Mouse (Mus musculus): ENCODE measurements at regions not wholly inside any gene's neighbourhood (a gene's known extent, or its start where the extent isn't known, plus 50 kb on each side); places are given as distances from the start of the nearest gene placed in this dataset.

DNA sequence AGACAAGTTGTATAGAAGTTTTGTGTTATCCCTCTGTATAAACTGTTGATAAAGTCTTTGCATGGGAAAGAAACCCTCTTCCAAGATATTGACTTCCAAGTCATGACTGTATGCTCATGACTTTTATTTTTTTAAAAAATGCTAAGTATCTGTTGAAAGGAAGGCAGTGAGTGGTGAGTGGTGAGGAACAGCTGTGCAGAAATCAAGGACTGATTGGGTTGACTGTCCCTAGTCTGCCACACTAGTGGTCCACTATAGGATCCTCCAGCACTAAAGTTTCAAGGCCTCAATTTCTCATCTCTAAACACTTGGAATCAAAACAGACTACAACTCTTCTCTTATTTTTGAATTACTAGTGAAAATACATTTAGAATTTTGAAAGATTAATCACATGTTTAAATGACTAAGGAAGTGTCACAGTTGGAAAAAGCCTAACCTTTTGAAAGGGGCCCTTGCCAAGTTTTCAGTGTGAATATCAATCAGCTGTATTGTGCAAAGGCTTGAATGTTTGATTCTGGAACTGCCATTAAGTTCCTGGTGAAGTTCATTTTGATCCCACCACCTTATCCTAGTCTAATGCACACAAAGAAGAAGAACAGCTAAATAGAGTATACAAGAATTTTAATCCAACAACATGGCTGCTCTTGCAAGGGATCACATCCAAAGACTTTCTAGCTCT lies 209.5 kb upstream of the Eya4 start:
- DNase-seq, result no peak
- Histone ChIP-seq H3K27ac (no peak overlapping the region), H3K36me3 (ENCODE audit: control insufficient read depth, insufficient read depth, low read length) (no peaks in the 10 kb centered on the region), H3K4me3 (no peak overlapping the region), H3K79me2 (replicated peaks; ENCODE audit: control insufficient read depth, insufficient read depth, low read length) (no peaks in the 10 kb centered on the region), H3K4me1 (ENCODE audit: control insufficient read depth, insufficient read depth, low read length) (no peaks in the 10 kb centered on the region), H3K9ac (ENCODE audit: low read depth, low read length) (no peak overlapping the region), H3K27me3 (ENCODE audit: control insufficient read depth, insufficient read depth, low read length) (no peaks in the 10 kb centered on the region)
- intact Hi-C loops (cut with DNase I), result no loop called here
- TF ChIP-seq CTCF (IDR thresholded peaks at IDR 0.05), result no peak
- no peak for TF ChIP-seq POLR2A (IDR thresholded peaks at IDR 0.05; ENCODE audit: insufficient read depth, low read depth, low read length)
- no peak for TF ChIP-seq EP300 (IDR thresholded peaks at IDR 0.05; ENCODE audit: insufficient read depth, low read depth, low read length)

DNA sequence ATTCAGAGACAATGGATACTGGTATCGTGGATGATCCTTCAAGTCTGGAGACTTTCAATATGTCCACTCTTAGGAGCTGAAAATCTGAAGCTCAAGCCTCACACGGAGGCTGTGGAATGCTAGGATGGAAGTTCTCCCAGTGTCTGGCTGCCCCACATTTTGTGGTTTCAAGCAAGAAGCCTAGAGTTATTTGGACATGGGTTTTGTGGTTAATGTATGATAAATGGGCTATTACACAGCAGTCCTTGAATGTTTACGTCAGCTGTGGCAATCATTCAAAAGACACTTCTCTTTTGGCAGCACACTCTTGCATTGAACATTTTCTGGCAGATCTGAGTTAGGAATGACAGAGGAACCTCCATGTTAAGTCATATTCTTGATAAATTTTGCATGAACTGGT lies 207.2 kb upstream of the Eya4 start:
- H3K27ac ChIP-seq, result no peak overlapping the region
- no peaks in the 10 kb centered on the region for H3K36me3 ChIP-seq (ENCODE audit: control insufficient read depth, insufficient read depth, low read length)
- H3K27me3 ChIP-seq (ENCODE audit: control insufficient read depth, insufficient read depth, low read length), result no peaks in the 10 kb centered on the region
- H3K4me3 ChIP-seq, result no peak overlapping the region
- H3K4me1 ChIP-seq (ENCODE audit: control insufficient read depth, insufficient read depth, low read length), result no peaks in the 10 kb centered on the region
- DNase-seq, result no peak
- TF ChIP-seq CTCF (IDR thresholded peaks at IDR 0.05) (no peak), POLR2A (IDR thresholded peaks at IDR 0.05; ENCODE audit: insufficient read depth, low read depth, low read length) (no peak)
- H3K9ac ChIP-seq (ENCODE audit: low read depth, low read length), result no peak overlapping the region
- H3K79me2 ChIP-seq (replicated peaks; ENCODE audit: control insufficient read depth, insufficient read depth, low read length), result no peaks in the 10 kb centered on the region
- 63% methylated on average over 3 of the region's 3 CpGs for WGBS
- intact Hi-C loops (cut with DNase I), result no loop called here

DNA sequence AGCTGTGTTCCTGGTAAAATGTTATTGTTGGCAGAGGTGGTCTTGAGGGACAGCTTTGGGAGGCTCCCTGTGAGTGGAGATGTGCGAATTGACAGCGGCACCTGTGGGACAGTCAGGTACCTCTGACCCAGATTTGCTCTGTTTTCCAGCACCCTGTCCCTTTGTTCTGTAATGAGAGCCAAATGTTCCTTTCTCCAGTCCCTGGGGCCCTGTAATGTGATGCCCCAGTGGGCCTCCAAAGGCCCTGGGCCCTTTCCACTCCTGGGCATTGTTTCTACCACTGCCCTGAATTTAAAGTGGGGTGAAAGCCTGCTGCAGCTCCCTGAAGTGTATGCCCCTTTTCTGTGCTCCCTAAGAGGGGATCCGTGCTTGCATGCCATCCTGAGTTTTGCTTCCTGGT lies 198.6 kb upstream of the Eya4 start:
- Histone ChIP-seq H3K36me3 (ENCODE audit: control insufficient read depth, insufficient read depth, low read length) (no peaks in the 10 kb centered on the region), H3K9ac (ENCODE audit: low read depth, low read length) (no peak overlapping the region), H3K4me1 (ENCODE audit: control insufficient read depth, insufficient read depth, low read length) (no peaks in the 10 kb centered on the region), H3K27ac (no peak overlapping the region), H3K27me3 (ENCODE audit: control insufficient read depth, insufficient read depth, low read length) (no peaks in the 10 kb centered on the region), H3K79me2 (replicated peaks; ENCODE audit: control insufficient read depth, insufficient read depth, low read length) (no peaks in the 10 kb centered on the region), H3K4me3 (no peak overlapping the region)
- intact Hi-C loops (cut with DNase I), result no loop called here
- no peak for DNase-seq
- no peak for TF ChIP-seq CTCF (IDR thresholded peaks at IDR 0.05)
- no peak for TF ChIP-seq EP300 (IDR thresholded peaks at IDR 0.05; ENCODE audit: insufficient read depth, low read depth, low read length)
- 43% methylated on average over 3 of the region's 3 CpGs for WGBS

DNA sequence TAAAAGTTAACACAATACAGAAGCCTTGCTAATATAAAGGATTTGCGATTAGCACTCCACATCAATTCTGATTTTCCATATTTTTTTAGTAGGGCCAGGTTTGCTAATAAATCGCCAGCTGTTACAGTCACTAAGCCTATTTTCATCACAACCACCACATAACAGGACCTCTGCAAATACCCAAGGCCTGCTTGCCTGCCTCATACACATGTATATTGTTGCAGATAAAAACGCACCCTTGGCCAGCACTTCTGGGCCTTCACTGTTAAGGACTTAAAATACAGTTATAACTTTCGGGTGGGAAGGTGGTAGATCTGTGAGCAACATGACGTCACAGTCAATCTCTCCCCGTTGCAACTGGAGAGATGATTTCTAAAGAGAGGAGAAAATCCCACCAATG lies 197.7 kb upstream of the Eya4 start:
- WGBS, result 71% methylated on average over 6 of the region's 6 CpGs
- H3K27me3 ChIP-seq (ENCODE audit: control insufficient read depth, insufficient read depth, low read length), result no peaks in the 10 kb centered on the region
- H3K4me3 ChIP-seq, result no peak overlapping the region
- H3K79me2 ChIP-seq (replicated peaks; ENCODE audit: control insufficient read depth, insufficient read depth, low read length), result no peaks in the 10 kb centered on the region
- H3K4me1 ChIP-seq (ENCODE audit: control insufficient read depth, insufficient read depth, low read length), result no peaks in the 10 kb centered on the region
- intact Hi-C loops (cut with DNase I), result no loop called here
- TF ChIP-seq CTCF (IDR thresholded peaks at IDR 0.05), result no peak
- TF ChIP-seq POLR2A (IDR thresholded peaks at IDR 0.05; ENCODE audit: insufficient read depth, low read depth, low read length), result no peak
- no peak for TF ChIP-seq EP300 (IDR thresholded peaks at IDR 0.05; ENCODE audit: insufficient read depth, low read depth, low read length)
- no peak overlapping the region for H3K9ac ChIP-seq (ENCODE audit: low read depth, low read length)
- H3K27ac ChIP-seq, result no peak overlapping the region
- H3K36me3 ChIP-seq (ENCODE audit: control insufficient read depth, insufficient read depth, low read length), result no peaks in the 10 kb centered on the region
- DNase-seq, result no peak

DNA sequence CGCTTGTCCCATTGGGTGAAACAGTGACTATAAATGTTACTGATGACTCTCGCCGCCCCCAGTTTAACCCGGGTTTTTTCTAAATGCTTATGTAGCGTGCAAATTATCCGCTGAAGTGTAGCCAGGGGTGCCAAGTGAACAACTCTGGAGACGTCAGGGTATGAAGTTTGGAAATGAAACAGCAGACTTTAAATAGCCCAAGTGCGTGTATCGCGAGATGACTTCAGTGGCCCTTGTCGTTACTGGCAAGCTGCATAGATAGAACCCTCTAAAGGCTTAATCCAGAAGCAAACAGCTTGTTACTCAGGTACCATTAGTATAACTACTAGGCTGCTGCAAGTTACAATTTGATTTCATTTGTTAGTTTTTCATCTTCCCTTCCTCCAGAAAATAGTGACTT lies 192.1 kb upstream of the Eya4 start:
- no peaks in the 10 kb centered on the region for H3K36me3 ChIP-seq (ENCODE audit: control insufficient read depth, insufficient read depth, low read length)
- WGBS, result 58% methylated on average over 11 of the region's 11 CpGs
- H3K4me1 ChIP-seq (ENCODE audit: control insufficient read depth, insufficient read depth, low read length), result no peaks in the 10 kb centered on the region
- H3K27me3 ChIP-seq (ENCODE audit: control insufficient read depth, insufficient read depth, low read length), result no peaks in the 10 kb centered on the region
- TF ChIP-seq EP300 (IDR thresholded peaks at IDR 0.05; ENCODE audit: insufficient read depth, low read depth, low read length), result no peak
- TF ChIP-seq CTCF (IDR thresholded peaks at IDR 0.05), result no peak
- TF ChIP-seq POLR2A (IDR thresholded peaks at IDR 0.05; ENCODE audit: insufficient read depth, low read depth, low read length), result no peak
- H3K9ac ChIP-seq (ENCODE audit: low read depth, low read length), result no peak overlapping the region
- H3K4me3 ChIP-seq, result no peak overlapping the region
- H3K27ac ChIP-seq, result no peak overlapping the region
- H3K79me2 ChIP-seq (replicated peaks; ENCODE audit: control insufficient read depth, insufficient read depth, low read length), result no peaks in the 10 kb centered on the region
- intact Hi-C loops (cut with DNase I), result no loop called here
- DNase-seq, result no peak

DNA sequence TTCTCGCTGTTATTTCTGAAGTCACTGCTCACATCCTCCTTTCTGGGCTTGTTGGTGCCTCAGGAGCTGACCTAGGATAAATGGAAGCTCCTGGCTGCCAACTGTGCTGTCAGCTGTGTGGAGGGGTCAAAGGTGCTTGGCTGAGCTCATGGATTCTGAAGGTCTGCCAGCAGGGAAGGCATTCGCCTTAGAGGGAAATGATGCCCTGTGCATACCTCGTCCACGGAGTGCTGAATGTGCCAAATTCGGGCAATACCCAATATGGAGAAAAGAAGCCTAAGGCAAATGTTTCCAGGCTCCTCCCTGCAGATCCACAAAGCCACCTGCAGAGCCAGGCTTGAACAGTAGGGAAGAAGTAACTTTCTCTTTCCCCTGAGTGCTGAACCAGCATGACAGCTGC lies 191.3 kb upstream of the Eya4 start:
- WGBS, result 45% methylated on average over 5 of the region's 5 CpGs
- Histone ChIP-seq H3K4me1 (ENCODE audit: control insufficient read depth, insufficient read depth, low read length) (no peaks in the 10 kb centered on the region), H3K79me2 (replicated peaks; ENCODE audit: control insufficient read depth, insufficient read depth, low read length) (no peaks in the 10 kb centered on the region)

More for the DNA sequence above, 191.3 kb upstream of the Eya4 start:
- no peaks in the 10 kb centered on the region for H3K36me3 ChIP-seq (ENCODE audit: control insufficient read depth, insufficient read depth, low read length)
- intact Hi-C loops (cut with DNase I), result no loop called here
- H3K4me3 ChIP-seq, result no peak overlapping the region
- no peak for TF ChIP-seq POLR2A (IDR thresholded peaks at IDR 0.05; ENCODE audit: insufficient read depth, low read depth, low read length)
- no peak for TF ChIP-seq CTCF (IDR thresholded peaks at IDR 0.05)
- no peak for DNase-seq
- no peak overlapping the region for H3K27ac ChIP-seq
- H3K27me3 ChIP-seq (ENCODE audit: control insufficient read depth, insufficient read depth, low read length), result no peaks in the 10 kb centered on the region
- H3K9ac ChIP-seq (ENCODE audit: low read depth, low read length), result no peak overlapping the region
